Mouse (Mus musculus): ENCODE data around the gene Kcnip1. TPM values are rescaled to one million over a fixed set of nuclear protein-coding genes. Genes with fewer than 3 reads are reported as not detected.

Kcnip1 gene
- total and polyA plus RNA-seq, 3 experiments = 0.04 to 0.17 TPM; not detected in 1

- Histone ChIP-seq H3K4me2 (ENCODE audit: insufficient read depth, low read depth, poor library complexity, severe bottlenecking) (no peak overlapping the region), H3K36me3 (replicated peaks in 1 of 2; ENCODE audit: control insufficient read depth in 1 of 2, insufficient read depth in 1 of 2, low read length in 1 of 2) (no peaks in the 10 kb centered on the region), H3K79me2 (replicated peaks; ENCODE audit: control insufficient read depth, extremely low read depth, insufficient read depth, poor library complexity, severe bottlenecking) (no peaks in the 10 kb centered on the region), H3K9ac (ENCODE audit: insufficient read depth, low read depth) (no peak overlapping the region), H3K27me3 (replicated peaks) (peaks cover 70% of the 10 kb centered on the region), H3K9me3 (replicated peaks; ENCODE audit: low read length) (no peaks in the 10 kb centered on the region), H3K27ac (ENCODE audit: insufficient read depth, low read depth) (no peak overlapping the region), H3K4me3 (replicated peaks in 1 of 3; ENCODE audit: low read depth in 2 of 3, low read length in 2 of 3, poor library complexity in 1 of 3) (no peak overlapping the region), H3K4me1 (ENCODE audit: control insufficient read depth in 1 of 2, insufficient read depth in 2 of 2) (no peaks in the 10 kb centered on the region)
- no peak for DNase-seq (ENCODE audit: extremely low read depth)
- TF ChIP-seq MAZ (IDR thresholded peaks at IDR 0.05; ENCODE audit: low read depth, low read length) = no peak
- no peak for TF ChIP-seq JUN (IDR thresholded peaks at IDR 0.05; ENCODE audit: insufficient read depth, low read depth, low read length)
- TF ChIP-seq MEF2A (IDR thresholded peaks at IDR 0.05; ENCODE audit: borderline replicate concordance, low read depth, low read length) = no peak
- TF ChIP-seq TBP (conservative IDR thresholded peaks at IDR 0.05; ENCODE audit: low read depth, low read length) = no peak
- no peak for TF ChIP-seq JUND (conservative IDR thresholded peaks at IDR 0.05; ENCODE audit: low read depth, low read length)
- TF ChIP-seq E2F4 (IDR thresholded peaks at IDR 0.05; ENCODE audit: insufficient replicate concordance, low read depth, low read length) = no peak
- TF ChIP-seq PAX5 (IDR thresholded peaks at IDR 0.05; ENCODE audit: low read length) = no peak
- no peak for TF ChIP-seq MAX (IDR thresholded peaks at IDR 0.05; ENCODE audit: low read length)
- dilution Hi-C loops (cut with MboI; ENCODE audit: extremely low pct_ligation_motif_present, extremely low pct_unique_long_range_greater_than_20kb, low sequenced_read_pairs) = no loop called here
- in situ Hi-C loops (cut with MboI; ENCODE audit: low pct_ligation_motif_present, low pct_unique_long_range_greater_than_20kb, low sequenced_read_pairs) = no loop called here
Measured at GRCm38 (mm10) chr11:33887660-33888059, 105.3 kb downstream of the Kcnip1 start.

GRCm38 (mm10) chr11:33885981-33886380 is 107.0 kb downstream of the Kcnip1 start:
- Histone ChIP-seq H3K4me1 (ENCODE audit: control insufficient read depth in 1 of 2, insufficient read depth in 2 of 2) (no peaks in the 10 kb centered on the region), H3K9ac (ENCODE audit: insufficient read depth, low read depth) (no peak overlapping the region), H3K27me3 (replicated peaks) (peaks cover 69% of the 10 kb centered on the region), H3K4me3 (replicated peaks in 1 of 3; ENCODE audit: low read depth in 2 of 3, low read length in 2 of 3, poor library complexity in 1 of 3) (no peak overlapping the region), H3K36me3 (replicated peaks in 1 of 2; ENCODE audit: control insufficient read depth in 1 of 2, insufficient read depth in 1 of 2, low read length in 1 of 2) (no peaks in the 10 kb centered on the region), H3K4me2 (ENCODE audit: insufficient read depth, low read depth, poor library complexity, severe bottlenecking) (no peak overlapping the region), H3K79me2 (replicated peaks; ENCODE audit: control insufficient read depth, extremely low read depth, insufficient read depth, poor library complexity, severe bottlenecking) (no peaks in the 10 kb centered on the region), H3K9me3 (replicated peaks; ENCODE audit: low read length) (peaks cover 3% of the 10 kb centered on the region), H3K27ac (ENCODE audit: insufficient read depth, low read depth) (no peak overlapping the region)
- DNase-seq (ENCODE audit: extremely low read depth) = no peak
- in situ Hi-C loops (cut with MboI; ENCODE audit: low pct_ligation_motif_present, low pct_unique_long_range_greater_than_20kb, low sequenced_read_pairs) = no loop called here
- dilution Hi-C loops (cut with MboI; ENCODE audit: extremely low pct_ligation_motif_present, extremely low pct_unique_long_range_greater_than_20kb, low sequenced_read_pairs) = no loop called here
- TF ChIP-seq BHLHE40 (IDR thresholded peaks at IDR 0.05; ENCODE audit: low read depth, low read length) (no peak), RCOR1 (conservative IDR thresholded peaks at IDR 0.05; ENCODE audit: low read depth, low read length) (no peak), RAD21 (IDR thresholded peaks at IDR 0.05; ENCODE audit: low read depth, low read length) (no peak), POLR2AphosphoS2 (IDR thresholded peaks at IDR 0.05; ENCODE audit: low read depth, low read length) (no peak), NELFE (IDR thresholded peaks at IDR 0.05; ENCODE audit: low read depth, low read length) (no peak), SIN3A (IDR thresholded peaks at IDR 0.05; ENCODE audit: low read length) (no peak), USF2 (conservative IDR thresholded peaks at IDR 0.05; ENCODE audit: low read depth, low read length) (no peak), JUN (IDR thresholded peaks at IDR 0.05; ENCODE audit: insufficient read depth, low read depth, low read length) (no peak), IRF4 (IDR thresholded peaks at IDR 0.05; ENCODE audit: low read depth, low read length) (no peak), CHD2 (IDR thresholded peaks at IDR 0.05; ENCODE audit: low read length) (no peak), TCF12 (IDR thresholded peaks at IDR 0.05; ENCODE audit: low read depth, low read length) (no peak), GABPA (IDR thresholded peaks at IDR 0.05; ENCODE audit: insufficient replicate concordance, low read depth, low read length) (no peak)
